8 mouse cellular contexts compared by ENCODE assay signal in genomic region chr11:103115163-103116007, GRCm38 (mm10). TPM values are rescaled to one million over a fixed set of nuclear protein-coding genes. Genes with fewer than 3 reads are reported as not detected.
A peak's percentile ranks its signal among the peaks of the same experiment; 100 is the strongest.
DNase-seq lines count a peak whose midpoint lies in the region; ATAC-seq lines count a peak whose summit lies in the region.

No protein-coding gene starts in this region.

- peak; percentile 38 for ATAC-seq in granulocyte monocyte progenitor cell, adult 5-6 weeks (replicated peaks; ENCODE audit: poor library complexity, severe bottlenecking)
- peak; percentile 44; the same call in 1 of the 2 replicates for ATAC-seq in limb, embryonic 12.5 days (ENCODE audit: insufficient number of reproducible peaks, insufficient read depth, low FRiP score, low TSS enrichment, low read depth)
- peak; percentile 74 for ATAC-seq in midbrain, embryonic 14.5 days (ENCODE audit: low FRiP score, low TSS enrichment)

- no peaks in the 10 kb centered on the region for H3K36me3 ChIP-seq in embryonic facial prominence, embryonic 10.5 days (replicated peaks)
- H3K36me3 ChIP-seq in limb, embryonic 12.5 days: no peaks in the 10 kb centered on the region
- H3K36me3 ChIP-seq in midbrain, embryonic 14.5 days (ENCODE audit: control insufficient read depth, insufficient read depth, low read length): no peaks in the 10 kb centered on the region

- peaks cover 58% of the 10 kb centered on the region for H3K4me1 ChIP-seq in embryonic facial prominence, embryonic 10.5 days
- peaks cover 39% of the 10 kb centered on the region for H3K4me1 ChIP-seq in limb, embryonic 12.5 days (replicated peaks)
- peaks cover 42% of the 10 kb centered on the region for H3K4me1 ChIP-seq in midbrain, embryonic 14.5 days (ENCODE audit: control insufficient read depth, insufficient read depth, low read length)

- H3K27ac ChIP-seq in embryonic facial prominence, embryonic 10.5 days (replicated peaks): peak overlapping the region; percentile 96
- H3K27ac ChIP-seq in limb, embryonic 12.5 days: peak overlapping the region; percentile 90
- H3K27ac ChIP-seq in midbrain, embryonic 14.5 days (replicated peaks; ENCODE audit: low read depth, low read length): peak overlapping the region; percentile 93

- peak overlapping the region; percentile 92 for H3K4me2 ChIP-seq in limb, embryonic 12.5 days
- H3K4me2 ChIP-seq in midbrain, embryonic 14.5 days (ENCODE audit: low read length): peak overlapping the region; percentile 71

- peaks cover 40% of the 10 kb centered on the region for H3K27me3 ChIP-seq in embryonic facial prominence, embryonic 10.5 days (replicated peaks; ENCODE audit: low read depth, poor library complexity, severe bottlenecking)
- H3K27me3 ChIP-seq in limb, embryonic 12.5 days: peaks cover 19% of the 10 kb centered on the region
- H3K27me3 ChIP-seq in midbrain, embryonic 14.5 days (ENCODE audit: control insufficient read depth, insufficient read depth, low read length): peaks cover 26% of the 10 kb centered on the region

- peak overlapping the region; percentile 77 for H3K9ac ChIP-seq in limb, embryonic 12.5 days (replicated peaks)
- H3K9ac ChIP-seq in midbrain, embryonic 14.5 days (replicated peaks; ENCODE audit: low read length): peak overlapping the region; percentile 73

- no peaks in the 10 kb centered on the region for H3K9me3 ChIP-seq in embryonic facial prominence, embryonic 10.5 days
- no peaks in the 10 kb centered on the region for H3K9me3 ChIP-seq in limb, embryonic 12.5 days
- no peaks in the 10 kb centered on the region for H3K9me3 ChIP-seq in midbrain, embryonic 14.5 days (ENCODE audit: control insufficient read depth, low read length)

- DNase-seq in left cerebral cortex, adult 18-20 months (ENCODE audit: low spot score in 2 of 2): peak; percentile 64 to 75
- DNase-seq in left cerebral cortex, adult 11 months (ENCODE audit: low spot score): no peak
- DNase-seq in embryonic facial prominence, embryonic 10.5 days (ENCODE audit: low spot score): peak; percentile 85
- peak; percentile 87 for DNase-seq in kidney, adult 11 months
- peak; percentile 89 for DNase-seq in midbrain, embryonic 14.5 days
- peak; percentile 83 to 85 for DNase-seq in spleen, postnatal 10 days (ENCODE audit: low spot score in 2 of 2)

- WGBS in embryonic facial prominence, embryonic 10.5 days: under 1% methylated on average over 34 of the region's 34 CpGs
- under 1% methylated on average over 34 of the region's 34 CpGs for WGBS in limb, embryonic 12.5 days
- 1% methylated on average over 34 of the region's 34 CpGs for WGBS in midbrain, embryonic 14.5 days

- peak overlapping the region; percentile 76 for H3K4me3 ChIP-seq in embryonic facial prominence, embryonic 10.5 days
- peak overlapping the region; percentile 64 for H3K4me3 ChIP-seq in limb, embryonic 12.5 days (replicated peaks)
- peak overlapping the region; percentile 55 for H3K4me3 ChIP-seq in midbrain, embryonic 14.5 days (replicated peaks; ENCODE audit: low read depth, low read length)

RNA-seq across cellular contexts. Expression of gene Hexim1, which starts 0.6 kb away (rescaled TPM):
- total RNA-seq in left cerebral cortex, adult 18-20 months (2021): 10 to 100 TPM; 42.6 to 52.8 TPM
- 2.8 and 2.9 TPM in 2 replicates for polyA plus RNA-seq in embryonic facial prominence, embryonic 10.5 days (2016; fragmentation: Nextera tagmentation; extraction: Ambion mirVana)
- total RNA-seq in granulocyte monocyte progenitor cell, adult 5-6 weeks (2014; fragmentation: Nextera tagmentation): 9.7 and 13.5 TPM in 2 replicates
- total RNA-seq in granulocyte monocyte progenitor cell, adult 5-6 weeks (2017): 28.7 and 31.0 TPM in 2 replicates
- 3.9 and 4.0 TPM in 2 replicates for polyA plus RNA-seq in limb, embryonic 12.5 days (2016; fragmentation: Nextera tagmentation; extraction: Ambion mirVana)
- polyA plus RNA-seq in midbrain, embryonic 14.5 days (2014; fragmentation: Nextera tagmentation; extraction: Ambion mirVana): 3.9 and 5.9 TPM in 2 replicates

RNA-seq across cellular contexts. Expression of gene Acbd4, which starts 13.9 kb away (rescaled TPM):
- 10 to 100 TPM; 85.2 to 90.4 TPM for total RNA-seq in left cerebral cortex, adult 18-20 months (2021)
- polyA plus RNA-seq in embryonic facial prominence, embryonic 10.5 days (2016; fragmentation: Nextera tagmentation; extraction: Ambion mirVana): 6.3 and 10.1 TPM in 2 replicates
- 4.8 and 9.6 TPM in 2 replicates for total RNA-seq in granulocyte monocyte progenitor cell, adult 5-6 weeks (2014; fragmentation: Nextera tagmentation)
- 5.8 and 10.7 TPM in 2 replicates for total RNA-seq in granulocyte monocyte progenitor cell, adult 5-6 weeks (2017)
- 8.1 and 11.9 TPM in 2 replicates for polyA plus RNA-seq in limb, embryonic 12.5 days (2016; fragmentation: Nextera tagmentation; extraction: Ambion mirVana)
- polyA plus RNA-seq in midbrain, embryonic 14.5 days (2014; fragmentation: Nextera tagmentation; extraction: Ambion mirVana): 8.0 and 8.4 TPM in 2 replicates

RNA-seq across cellular contexts. Expression of gene Plcd3, which starts 13.9 kb away (rescaled TPM):
- total RNA-seq in left cerebral cortex, adult 18-20 months (2021): 10 to 100 TPM; 20.4 to 21.7 TPM
- 1.7 and 2.6 TPM in 2 replicates for polyA plus RNA-seq in embryonic facial prominence, embryonic 10.5 days (2016; fragmentation: Nextera tagmentation; extraction: Ambion mirVana)
- total RNA-seq in granulocyte monocyte progenitor cell, adult 5-6 weeks (2014; fragmentation: Nextera tagmentation): 0.41 TPM in 1 of 2 replicates, not detected in the other
- total RNA-seq in granulocyte monocyte progenitor cell, adult 5-6 weeks (2017): 3.2 TPM in 1 of 2 replicates, not detected in the other
- 2.9 and 3.6 TPM in 2 replicates for polyA plus RNA-seq in limb, embryonic 12.5 days (2016; fragmentation: Nextera tagmentation; extraction: Ambion mirVana)
- polyA plus RNA-seq in midbrain, embryonic 14.5 days (2014; fragmentation: Nextera tagmentation; extraction: Ambion mirVana): 0.92 and 1.8 TPM in 2 replicates

RNA-seq across cellular contexts. Expression of gene Hexim2, which starts 16.8 kb away (rescaled TPM):
- total RNA-seq in left cerebral cortex, adult 18-20 months (2021): 10 to 100 TPM; 16.1 to 16.2 TPM
- 8.4 and 10.9 TPM in 2 replicates for polyA plus RNA-seq in embryonic facial prominence, embryonic 10.5 days (2016; fragmentation: Nextera tagmentation; extraction: Ambion mirVana)
- 2.6 and 6.4 TPM in 2 replicates for total RNA-seq in granulocyte monocyte progenitor cell, adult 5-6 weeks (2014; fragmentation: Nextera tagmentation)
- total RNA-seq in granulocyte monocyte progenitor cell, adult 5-6 weeks (2017): 1.3 and 3.4 TPM in 2 replicates
- 12.8 and 13.2 TPM in 2 replicates for polyA plus RNA-seq in limb, embryonic 12.5 days (2016; fragmentation: Nextera tagmentation; extraction: Ambion mirVana)
- polyA plus RNA-seq in midbrain, embryonic 14.5 days (2014; fragmentation: Nextera tagmentation; extraction: Ambion mirVana): 22.9 and 24.7 TPM in 2 replicates

RNA-seq across cellular contexts. Expression of gene Fmnl1, which starts 55.5 kb away (rescaled TPM):
- 100 to 1,000 TPM; 169 to 206 TPM for total RNA-seq in left cerebral cortex, adult 18-20 months (2021)
- 0.49 and 0.67 TPM in 2 replicates for polyA plus RNA-seq in embryonic facial prominence, embryonic 10.5 days (2016; fragmentation: Nextera tagmentation; extraction: Ambion mirVana)
- 58.4 and 94.0 TPM in 2 replicates for total RNA-seq in granulocyte monocyte progenitor cell, adult 5-6 weeks (2014; fragmentation: Nextera tagmentation)
- 21.3 and 31.0 TPM in 2 replicates for total RNA-seq in granulocyte monocyte progenitor cell, adult 5-6 weeks (2017)
- polyA plus RNA-seq in limb, embryonic 12.5 days (2016; fragmentation: Nextera tagmentation; extraction: Ambion mirVana): 0.78 and 1.4 TPM in 2 replicates
- 4.3 and 5.2 TPM in 2 replicates for polyA plus RNA-seq in midbrain, embryonic 14.5 days (2014; fragmentation: Nextera tagmentation; extraction: Ambion mirVana)
